Mouse (Mus musculus) liver, embryonic 11.5 days (tissue): ENCODE data around the gene Crip2. TPM values are rescaled to one million over a fixed set of nuclear protein-coding genes. Genes with fewer than 3 reads are reported as not detected.
A peak's percentile ranks its signal among the peaks of the same experiment; 100 is the strongest.

ENCODE experiments used
- ATAC-seq: fragments of 200-750 bp; cut with Nextera tagmentation; replicated peaks from 2 replicates; pipeline ENCODE4 v1.8.0; 2017; ENCODE audit warnings: moderate number of reproducible peaks, mild to moderate bottlenecking, moderate TSS enrichment, moderate library complexity; ENCODE audit not compliant: low FRiP score
- DNase-seq: peaks from one replicate; pipeline ENCODE4 v3.0.0-alpha.2; 2017; ENCODE audit warnings: low spot score
- H3K27ac ChIP-seq: fragments of 300-500 bp; sonication (generic); 2 replicates; pipeline ENCODE4 v1.5.1; 2014; ENCODE audit warnings: mild to moderate bottlenecking, low read depth, low read length, control low read depth
- H3K27me3 ChIP-seq: fragments of 300-500 bp; sonication (generic); replicated peaks from 2 replicates; pipeline ENCODE4 v1.6.1; 2014; ENCODE audit warnings: low read length, mixed read lengths; ENCODE audit not compliant: control insufficient read depth, insufficient read depth
- H3K36me3 ChIP-seq: fragments of 300-500 bp; sonication (generic); 2 replicates; pipeline ENCODE4 v1.6.1; 2014; ENCODE audit warnings: mild to moderate bottlenecking, low read length, moderate library complexity, mixed read lengths; ENCODE audit not compliant: control insufficient read depth, insufficient read depth
- H3K4me1 ChIP-seq: fragments of 300-500 bp; sonication (generic); replicated peaks from 2 replicates; pipeline ENCODE4 v1.6.1; 2014; ENCODE audit warnings: low read length, mixed read lengths; ENCODE audit not compliant: control insufficient read depth, insufficient read depth
- H3K4me2 ChIP-seq: fragments of 300-500 bp; sonication (generic); 2 replicates; pipeline ENCODE4 v1.6.1; 2014; ENCODE audit warnings: mild to moderate bottlenecking, control low read depth, moderate library complexity
- H3K4me3 ChIP-seq: fragments of 300-500 bp; sonication (generic); 2 replicates; pipeline ENCODE4 v1.5.1; 2014; ENCODE audit warnings: low read depth, low read length, control low read depth
- H3K9ac ChIP-seq: fragments of 300-500 bp; sonication (generic); 2 replicates; pipeline ENCODE4 v1.6.1; 2014; ENCODE audit warnings: low read depth, low read length, control low read depth
- H3K9me3 ChIP-seq: fragments of 300-500 bp; sonication (generic); 2 replicates; pipeline ENCODE4 v1.6.1; 2016; ENCODE audit warnings: low read length, inconsistent platforms, mixed read lengths; ENCODE audit not compliant: control insufficient read depth
- WGBS: fragments of 180-500 bp; shearing (Covaris S2); extraction: QIAGEN DNeasy Blood & Tissue Kit; methylation state at CpG from one replicate; pipeline ENCODE4 v1.1.7; 2014; 5-methylcytosine and 5-hydroxymethylcytosine counted together
- polyA plus RNA-seq: library from polyadenylated mRNA; unstranded; fragments of >200 nt; fragmentation: Nextera tagmentation; extraction: Ambion mirVana; gene quantifications from 2 replicates; pipeline ENCODE4 v1.2.1, GENCODE M21; 2014

Crip2 gene
- polyA plus RNA-seq, 1 experiment from 2014 or later = 86.9 TPM

- ATAC-seq (peak; percentile 0; the same call in 1 of the 2 replicates), DNase-seq (no peak)
Observed at GRCm38 (mm10) chr12:113155076-113155771, 15.2 kb downstream of the Crip2 start.

GRCm38 (mm10) chr12:113155887-113156539 lies 16.0 kb downstream of the Crip2 start, which contains the start of gene Tedc1:
Gene Tedc1, plus strand, starts transcription at chr12:113156421.
- ATAC-seq (peak; percentile 95), DNase-seq (peak; percentile 98)
- under 1% methylated on average over 46 of the region's 46 CpGs for WGBS
- H3K36me3 ChIP-seq = no peaks in the 10 kb centered on the region
- no peaks in the 10 kb centered on the region for H3K9me3 ChIP-seq
- no peaks in the 10 kb centered on the region; the same call in 1 of the 2 replicates for H3K27me3 ChIP-seq
- peak within 1 kb of the TSS; percentile 78 for H3K9ac ChIP-seq
- H3K4me2 ChIP-seq = peak within 1 kb of the TSS; percentile 99
- peaks cover 25% of the 10 kb centered on the region for H3K4me1 ChIP-seq
- peak within 1 kb of the TSS; percentile 65 for H3K27ac ChIP-seq
- peak within 1 kb of the TSS; percentile 76 for H3K4me3 ChIP-seq

More at GRCm38 (mm10) chr12:113155076-113155771, 15.2 kb downstream of the Crip2 start:
- Histone ChIP-seq H3K36me3 (no peaks in the 10 kb centered on the region), H3K4me3 (peak overlapping the region; percentile 76), H3K4me2 (peak overlapping the region; percentile 99), H3K4me1 (peaks cover 27% of the 10 kb centered on the region), H3K27me3 (peaks cover 2% of the 10 kb centered on the region; the same call in 1 of the 2 replicates), H3K9ac (peak overlapping the region; percentile 72), H3K27ac (peak overlapping the region; percentile 56), H3K9me3 (no peaks in the 10 kb centered on the region)
- 5% methylated on average over 32 of the region's 32 CpGs for WGBS

GRCm38 (mm10) chr12:113156540-113156929 lies 16.5 kb downstream of the Crip2 start:
- peak overlapping the region; percentile 97 for H3K4me2 ChIP-seq
- peaks cover 19% of the 10 kb centered on the region for H3K4me1 ChIP-seq
- peak overlapping the region; percentile 78 for H3K9ac ChIP-seq
- DNase-seq (no peak), ATAC-seq (no peak)
- no peaks in the 10 kb centered on the region for H3K36me3 ChIP-seq
- H3K27ac ChIP-seq = peak overlapping the region; percentile 65
- H3K9me3 ChIP-seq = no peaks in the 10 kb centered on the region
- H3K4me3 ChIP-seq = peak overlapping the region; percentile 76
- H3K27me3 ChIP-seq = no peaks in the 10 kb centered on the region
- WGBS = 1% methylated on average over 23 of the region's 23 CpGs

GRCm38 (mm10) chr12:113157002-113157401 lies 17.0 kb downstream of the Crip2 start:
- Histone ChIP-seq H3K4me2 (peak overlapping the region; percentile 97), H3K27me3 (no peaks in the 10 kb centered on the region), H3K4me3 (peak overlapping the region; percentile 76), H3K27ac (no peak overlapping the region), H3K9ac (peak overlapping the region; percentile 78), H3K9me3 (no peaks in the 10 kb centered on the region), H3K36me3 (no peaks in the 10 kb centered on the region), H3K4me1 (peaks cover 17% of the 10 kb centered on the region)
- DNase-seq (no peak), ATAC-seq (no peak)
- WGBS = 51% methylated on average over 8 of the region's 8 CpGs

GRCm38 (mm10) chr12:113157521-113157920 lies 17.5 kb downstream of the Crip2 start:
- Histone ChIP-seq H3K9ac (no peak overlapping the region), H3K4me1 (peaks cover 15% of the 10 kb centered on the region), H3K4me2 (peak overlapping the region; percentile 97), H3K36me3 (no peaks in the 10 kb centered on the region), H3K27ac (no peak overlapping the region), H3K9me3 (no peaks in the 10 kb centered on the region), H3K4me3 (no peak overlapping the region), H3K27me3 (no peaks in the 10 kb centered on the region)
- WGBS = 94% methylated on average over 8 of the region's 8 CpGs
- ATAC-seq (no peak), DNase-seq (no peak)

GRCm38 (mm10) chr12:113157971-113158370 lies 17.9 kb downstream of the Crip2 start:
- H3K27me3 ChIP-seq = no peaks in the 10 kb centered on the region
- no peaks in the 10 kb centered on the region for H3K9me3 ChIP-seq
- no peaks in the 10 kb centered on the region for H3K36me3 ChIP-seq
- 90% methylated on average over 8 of the region's 8 CpGs for WGBS
- no peak overlapping the region for H3K4me2 ChIP-seq
- H3K4me1 ChIP-seq = peaks cover 15% of the 10 kb centered on the region
- DNase-seq (no peak), ATAC-seq (no peak)
- H3K27ac ChIP-seq = no peak overlapping the region
- no peak overlapping the region for H3K9ac ChIP-seq
- H3K4me3 ChIP-seq = no peak overlapping the region

- H3K27me3 ChIP-seq = no peaks in the 10 kb centered on the region
- H3K9me3 ChIP-seq = no peaks in the 10 kb centered on the region
- 93% methylated on average over 11 of the region's 11 CpGs for WGBS
- no peak overlapping the region for H3K4me3 ChIP-seq
- 0 out of 2 replicates have a peak, but pooled peaks cover 4% of the 10 kb centered on the region for H3K4me1 ChIP-seq
- no peak overlapping the region for H3K9ac ChIP-seq
- H3K36me3 ChIP-seq = peaks cover 3% of the 10 kb centered on the region; the same call in 1 of the 2 replicates
- no peak overlapping the region for H3K4me2 ChIP-seq
- DNase-seq (no peak), ATAC-seq (no peak)
- H3K27ac ChIP-seq = no peak overlapping the region
Observed at GRCm38 (mm10) chr12:113163561-113164006, 23.5 kb downstream of the Crip2 start.

- DNase-seq = no peak
- Histone ChIP-seq H3K9me3 (no peaks in the 10 kb centered on the region), H3K9ac (no peak overlapping the region), H3K4me3 (no peak overlapping the region), H3K36me3 (peaks cover 3% of the 10 kb centered on the region; the same call in 1 of the 2 replicates), H3K4me1 (0 out of 2 replicates have a peak, but pooled peaks cover 4% of the 10 kb centered on the region), H3K4me2 (no peak overlapping the region), H3K27ac (no peak overlapping the region), H3K27me3 (no peaks in the 10 kb centered on the region)
- peak; percentile 56 for ATAC-seq
- WGBS = 43% methylated on average over 9 of the region's 9 CpGs
Observed at GRCm38 (mm10) chr12:113168031-113168536, 28.0 kb downstream of the Crip2 start.
